Mouse (Mus musculus) lung, adult 18-20 months (tissue): ENCODE measurements around the gene Aplnr.
A peak's percentile ranks its signal among the peaks of the same experiment; 100 is the strongest.

Experiments used
- DNase-seq, 2 experiments: peaks; one replicate each; pipeline ENCODE4 v3.0.0; 2022; ENCODE audit warnings: mixed read lengths in 2 of 2

Gene Aplnr

DNA sequence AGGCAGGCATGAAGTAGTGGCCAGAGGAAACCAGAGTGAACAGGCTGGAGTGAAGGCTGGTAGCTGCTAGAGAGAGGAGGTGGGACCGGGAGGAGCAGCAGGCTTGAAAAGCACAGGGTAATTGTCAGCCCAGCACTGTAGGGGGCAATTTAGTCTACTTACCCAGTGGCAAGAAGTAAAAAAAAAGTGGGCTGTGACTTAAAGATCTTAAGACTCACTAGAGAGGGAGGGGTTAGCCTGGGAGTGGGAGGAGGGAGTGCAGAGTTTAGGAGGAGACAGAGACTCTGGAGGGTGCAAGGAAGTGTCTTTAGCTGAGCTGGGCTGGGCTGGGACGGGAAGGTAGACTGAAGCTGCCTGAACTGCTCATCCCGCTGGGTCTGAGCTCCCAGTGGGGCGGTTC, at the start of gene Aplnr:
TSS of gene Aplnr (plus strand) at position 137 of the 400 bp plus-strand sequence.
- peak; percentile 23 to 46 for DNase-seq

DNA sequence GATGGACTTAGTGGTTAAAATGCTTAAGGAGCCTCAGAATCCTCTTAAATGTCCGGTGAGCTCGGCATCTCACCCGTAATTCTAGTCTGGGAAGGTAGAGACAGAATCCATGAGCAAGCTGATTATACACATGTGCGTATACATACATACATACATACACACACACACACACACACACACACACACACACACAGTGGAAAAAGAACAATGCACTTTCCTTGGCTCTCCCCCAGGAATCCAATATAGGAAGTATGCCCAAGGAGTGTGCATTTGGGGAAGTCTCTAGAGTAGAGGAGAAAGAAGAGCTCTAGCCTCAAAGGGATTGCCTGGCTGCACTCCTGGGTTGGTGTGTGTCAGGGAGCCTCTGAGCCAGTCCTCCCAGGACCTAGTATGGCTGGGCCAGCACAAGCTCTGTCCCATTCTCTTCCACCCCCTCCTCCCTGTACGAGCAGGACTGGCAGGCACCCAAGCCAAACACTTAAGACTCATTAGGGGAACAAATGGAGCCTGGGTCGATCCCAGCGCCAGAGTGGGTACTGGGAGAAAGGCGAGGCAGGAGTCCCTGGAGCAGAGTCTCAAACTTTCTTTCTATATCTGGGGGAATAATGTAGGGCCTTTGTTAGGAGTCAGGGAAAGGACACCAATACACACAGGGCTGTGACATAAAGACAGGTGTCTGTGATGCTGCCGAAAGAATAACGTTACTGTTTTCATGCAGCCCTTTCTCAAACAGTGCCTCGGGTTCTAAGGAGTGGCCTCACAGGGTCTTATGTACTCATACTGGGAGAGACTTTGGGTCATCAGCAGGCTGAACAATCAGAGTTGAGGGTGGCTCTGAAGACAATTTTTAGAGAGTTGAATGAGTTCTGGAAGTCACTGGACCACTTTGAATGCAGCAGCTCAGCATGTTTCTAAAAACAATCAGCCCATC, 47.0 kb upstream of the Aplnr start:
- DNase-seq, result peak; percentile 91 to 94

DNA sequence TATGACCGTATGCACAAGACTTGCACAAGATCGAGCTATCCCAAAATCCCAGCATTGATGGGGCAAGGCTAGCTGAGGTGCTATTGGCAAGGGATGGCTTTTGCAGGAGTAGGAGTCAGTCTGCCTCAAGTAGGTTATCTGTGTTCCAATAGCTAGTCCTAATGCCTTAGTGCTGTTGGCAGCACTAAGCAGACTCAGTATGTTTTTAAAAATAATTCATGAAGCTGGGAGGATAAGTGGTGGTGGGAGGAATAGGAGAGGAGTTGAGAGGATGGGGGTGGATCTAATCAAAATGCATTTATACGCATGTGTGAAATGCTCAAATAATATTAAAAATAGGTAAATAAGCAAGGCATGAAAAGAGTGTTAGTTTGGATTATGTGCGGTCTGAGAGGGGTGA, 44.7 kb upstream of the Aplnr start:
- no peak for DNase-seq

DNA sequence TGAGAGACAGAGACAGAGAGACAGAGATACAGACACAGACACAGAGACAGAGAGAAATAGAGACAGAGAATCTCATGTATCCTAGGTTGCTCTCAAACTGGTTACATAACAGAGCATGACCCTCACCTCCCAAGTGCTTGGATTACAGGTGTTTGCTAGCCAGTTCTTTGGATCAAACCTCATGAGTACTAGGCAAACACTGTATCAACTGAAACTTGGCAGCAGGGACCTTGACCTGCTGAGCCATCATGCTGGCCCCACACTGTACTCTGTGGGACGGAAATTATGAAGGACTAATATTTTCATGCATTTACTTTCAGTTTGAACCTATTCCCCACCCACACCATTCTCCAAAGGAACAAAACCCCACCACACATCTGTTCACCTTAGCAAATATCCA, 42.6 kb upstream of the Aplnr start:
- DNase-seq, result peak; percentile 64 to 82

DNA sequence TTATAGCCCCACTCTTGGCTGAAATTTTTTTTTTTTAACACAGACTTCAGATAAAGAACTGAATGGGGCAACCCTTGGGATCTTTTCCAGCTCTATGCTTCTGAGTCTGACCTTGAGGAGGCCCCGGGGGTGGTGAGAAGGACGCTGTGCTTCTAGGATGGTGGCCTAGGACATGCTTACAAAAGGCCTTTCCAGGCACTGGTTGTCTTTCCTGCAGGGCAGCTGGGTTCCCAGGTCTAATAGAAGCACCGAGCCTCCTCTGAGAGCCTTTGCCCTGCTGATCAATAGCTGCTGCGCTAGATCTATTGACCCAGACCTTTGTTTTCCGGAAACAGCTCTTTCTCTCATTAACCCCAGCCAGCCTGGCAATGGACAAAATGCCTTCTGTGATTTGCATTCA, 40.1 kb upstream of the Aplnr start:
- DNase-seq, result peak in 1 of 2 experiments; percentile 9

DNA sequence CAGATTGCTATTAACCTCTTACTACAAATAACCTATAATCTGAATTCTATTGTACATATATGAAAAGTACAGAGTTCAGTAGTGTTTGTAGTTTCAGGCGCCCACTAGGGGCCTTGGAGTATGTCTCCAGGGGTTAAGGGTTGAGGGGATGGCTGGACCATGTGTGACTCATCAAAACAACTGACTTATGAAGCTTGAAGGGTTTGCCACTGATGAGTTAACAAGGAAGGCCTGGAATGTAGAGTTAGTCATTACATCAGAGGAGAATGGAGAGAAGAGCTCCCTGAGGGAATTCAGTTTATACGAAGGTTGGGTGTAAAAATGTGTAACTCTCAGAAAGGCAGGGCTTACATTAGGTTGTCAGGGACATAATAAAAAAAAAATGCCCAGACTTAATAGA, 38.0 kb upstream of the Aplnr start:
- DNase-seq, result no peak

DNA sequence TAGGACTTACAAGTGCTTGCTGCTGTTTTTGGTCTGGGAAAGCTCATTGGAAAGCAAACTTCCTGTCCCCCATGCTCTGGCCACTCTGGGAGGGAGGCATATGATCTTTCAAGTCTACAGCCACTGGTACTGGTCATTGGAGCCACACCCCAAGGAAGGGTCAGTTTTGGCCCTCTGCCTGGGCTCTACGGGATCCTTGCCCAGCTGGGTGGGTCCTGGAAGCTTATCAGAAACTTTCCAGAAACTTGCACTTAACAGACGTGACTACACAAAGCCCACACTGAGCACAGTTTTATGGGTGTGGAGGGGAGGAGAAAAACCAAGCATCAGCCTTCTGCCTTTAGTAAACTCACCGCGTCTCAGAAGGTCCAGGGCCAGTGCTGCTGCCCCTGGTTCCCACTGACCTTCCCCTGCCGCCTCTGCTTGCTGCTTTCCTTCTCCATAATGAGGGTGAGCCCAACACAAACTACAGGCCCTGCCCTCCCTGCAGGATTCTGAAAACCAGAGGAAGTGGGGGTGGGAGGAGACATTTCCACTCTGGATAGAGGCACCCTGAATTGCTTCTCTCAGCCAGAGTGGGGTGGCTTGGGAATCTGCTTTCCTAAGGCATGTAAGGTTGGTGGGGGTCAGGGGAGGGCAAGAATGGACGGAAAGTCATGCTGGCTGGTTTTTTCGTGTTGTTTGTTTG, 37.1 kb upstream of the Aplnr start:
- DNase-seq, result peak; percentile 93 to 95

DNA sequence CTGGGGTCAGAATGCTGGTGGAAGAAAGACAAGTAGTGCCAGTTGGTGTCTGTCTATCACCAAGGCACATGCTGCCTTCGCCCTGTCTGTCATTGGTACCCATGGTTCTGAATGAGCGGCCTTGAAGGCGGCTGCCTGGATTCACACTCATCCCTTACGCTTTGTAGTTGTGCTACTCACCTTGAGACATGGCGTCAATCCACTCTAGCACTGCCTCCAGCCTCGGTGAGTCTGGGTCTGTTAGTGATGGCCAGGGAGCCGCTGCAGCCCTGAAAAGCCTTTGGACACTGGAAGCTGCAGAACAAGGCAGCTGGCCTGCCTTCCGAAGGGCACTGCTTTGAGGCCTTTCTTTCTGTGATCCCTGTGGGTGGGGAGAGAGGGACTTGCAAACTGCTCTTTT, 32.8 kb upstream of the Aplnr start:
- DNase-seq, result no peak

DNA sequence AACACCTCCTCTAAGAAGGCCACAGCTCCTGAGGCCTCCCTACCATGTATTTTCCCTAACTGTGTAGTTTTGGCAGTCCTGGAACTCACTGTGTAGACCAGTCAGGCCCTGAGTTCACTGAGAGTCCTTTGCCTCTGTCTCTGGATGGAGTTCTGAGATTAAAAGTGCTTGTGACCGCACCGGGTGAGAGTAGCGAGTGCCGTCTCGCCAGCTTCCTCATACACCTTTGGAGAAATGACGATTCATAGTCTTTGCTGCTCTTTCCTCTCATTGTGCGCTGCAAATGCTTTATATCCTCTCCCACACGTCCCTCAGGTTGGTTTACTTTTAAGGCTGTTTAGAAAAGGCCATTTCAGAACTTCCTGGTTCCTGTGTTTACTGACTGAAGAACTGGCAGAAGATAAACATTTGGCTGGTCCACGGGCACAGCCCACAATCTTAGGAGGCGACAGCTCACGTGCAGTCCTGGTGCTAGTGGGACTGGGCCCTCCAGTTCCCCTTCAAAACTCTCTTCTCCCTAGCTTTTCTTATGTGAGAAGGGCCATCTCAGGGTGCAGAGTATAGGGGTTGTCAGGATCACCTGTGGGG, 30.5 kb upstream of the Aplnr start:
- peak; percentile 74 to 85 for DNase-seq

DNA sequence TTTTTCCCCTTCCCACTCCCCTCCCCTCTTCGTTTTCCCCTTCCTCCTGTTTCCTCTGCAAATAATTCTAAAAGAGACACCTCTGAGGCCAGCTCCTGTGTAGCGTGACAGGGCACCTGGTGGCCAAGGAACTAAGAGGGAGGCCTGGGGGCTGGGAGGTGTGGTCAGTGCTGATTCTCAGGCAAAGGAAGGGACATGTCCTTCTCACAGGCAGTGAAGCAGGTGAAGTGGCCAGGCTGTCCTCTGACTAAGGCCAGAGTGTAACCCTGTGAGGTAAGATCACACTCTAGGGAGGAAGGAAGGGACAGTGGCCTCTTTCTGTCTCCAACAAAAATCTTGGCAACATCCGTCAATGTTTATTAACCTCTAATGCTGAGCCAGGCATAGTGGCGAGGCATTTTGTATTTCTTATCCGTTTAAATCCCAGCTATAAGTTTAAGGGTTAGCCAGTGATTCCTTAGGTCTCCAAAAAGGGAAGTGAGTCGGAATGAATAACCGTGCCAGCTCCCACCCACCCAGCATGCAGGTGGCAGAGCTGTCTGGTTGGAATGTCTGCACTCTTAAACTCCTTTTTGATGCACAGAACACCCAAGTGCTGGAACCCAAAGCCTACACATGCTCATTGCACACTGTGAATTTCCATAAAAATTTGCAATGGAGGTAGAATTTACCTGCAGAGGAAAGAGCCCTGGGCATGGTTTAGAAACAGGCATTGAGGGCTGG, 29.8 kb upstream of the Aplnr start:
- peak in 1 of 2 experiments; percentile 48 for DNase-seq

DNA sequence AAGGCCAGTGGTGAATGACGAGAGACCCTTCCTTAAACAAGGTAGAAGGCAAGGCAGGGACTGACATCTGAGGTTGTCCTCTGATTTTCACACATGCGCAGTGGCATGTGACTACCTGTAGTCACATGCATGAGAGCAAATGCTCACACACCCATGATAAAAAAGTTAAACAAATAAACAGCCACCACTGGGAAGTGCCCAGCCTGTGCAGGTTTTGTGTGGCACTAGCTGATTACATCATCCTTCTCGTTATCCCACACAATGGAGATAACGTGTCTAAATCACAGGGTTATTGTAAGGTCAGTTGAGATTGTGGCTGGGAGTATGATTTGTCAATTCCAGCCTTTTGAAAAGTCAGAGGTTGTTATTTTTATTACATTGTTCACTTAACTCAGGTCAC, 29.1 kb upstream of the Aplnr start:
- peak; percentile 20 to 68 for DNase-seq

DNA sequence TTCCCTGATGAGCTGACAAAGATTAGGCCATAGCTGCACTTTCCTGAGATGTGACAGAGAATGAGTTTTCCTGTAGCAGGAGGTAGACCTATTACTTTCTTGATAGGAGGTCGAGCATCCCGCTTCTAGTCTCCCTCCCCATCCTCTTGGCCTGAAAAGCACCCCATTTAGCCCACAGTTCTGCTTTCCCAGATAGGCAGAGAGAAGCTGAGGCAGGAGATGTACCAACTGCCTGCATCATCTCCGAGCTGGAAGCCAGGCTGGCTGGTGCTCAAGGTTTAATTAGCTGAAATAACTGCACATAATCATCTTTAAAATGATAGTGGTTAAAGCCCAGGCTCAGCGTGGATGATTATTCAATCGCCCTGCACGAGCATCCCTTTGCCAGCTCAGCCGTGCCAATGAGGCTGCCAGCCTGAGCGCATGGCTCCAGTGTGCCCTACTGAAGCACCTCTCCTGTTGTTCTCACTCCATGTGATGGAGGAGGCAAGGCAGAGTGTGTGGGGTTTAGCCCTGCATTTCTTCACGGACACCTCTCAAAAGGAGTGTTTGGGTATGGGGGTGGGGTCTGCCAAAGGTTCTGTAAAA, 25.6 kb upstream of the Aplnr start:
- no peak for DNase-seq

DNA sequence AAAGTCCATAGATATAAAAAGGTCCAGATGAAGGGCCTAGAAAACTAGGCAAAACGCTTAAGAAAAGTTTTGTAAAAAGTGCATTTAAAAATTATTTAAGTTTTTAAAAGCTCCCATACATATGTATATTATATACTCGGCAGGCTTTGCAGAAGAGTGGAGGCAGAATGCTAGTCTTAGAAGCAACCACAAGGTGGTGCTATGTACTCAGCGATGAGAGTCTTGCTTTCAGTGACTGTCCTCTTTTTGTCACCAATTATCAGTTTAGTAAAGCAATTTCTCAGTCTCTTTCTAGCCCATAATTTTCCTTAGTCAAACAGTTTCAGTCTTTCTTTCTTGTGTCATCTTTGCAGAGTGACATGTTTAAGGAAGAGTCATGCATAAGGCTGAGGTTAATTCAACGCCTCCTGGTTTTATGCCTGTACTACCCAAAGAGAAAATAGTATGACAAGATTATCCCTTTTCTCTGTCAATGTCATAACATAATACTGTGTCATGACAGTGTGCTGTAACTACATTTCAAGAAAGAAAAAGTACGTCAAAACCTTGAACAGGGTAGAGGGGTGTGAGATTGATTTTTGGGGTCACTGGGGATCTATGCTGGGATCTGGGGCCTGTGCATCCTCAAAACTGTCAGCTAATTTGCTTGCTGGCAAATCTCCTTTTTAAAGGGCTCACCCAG, 12.7 kb upstream of the Aplnr start:
- peak in 1 of 2 experiments; percentile 40 for DNase-seq

DNA sequence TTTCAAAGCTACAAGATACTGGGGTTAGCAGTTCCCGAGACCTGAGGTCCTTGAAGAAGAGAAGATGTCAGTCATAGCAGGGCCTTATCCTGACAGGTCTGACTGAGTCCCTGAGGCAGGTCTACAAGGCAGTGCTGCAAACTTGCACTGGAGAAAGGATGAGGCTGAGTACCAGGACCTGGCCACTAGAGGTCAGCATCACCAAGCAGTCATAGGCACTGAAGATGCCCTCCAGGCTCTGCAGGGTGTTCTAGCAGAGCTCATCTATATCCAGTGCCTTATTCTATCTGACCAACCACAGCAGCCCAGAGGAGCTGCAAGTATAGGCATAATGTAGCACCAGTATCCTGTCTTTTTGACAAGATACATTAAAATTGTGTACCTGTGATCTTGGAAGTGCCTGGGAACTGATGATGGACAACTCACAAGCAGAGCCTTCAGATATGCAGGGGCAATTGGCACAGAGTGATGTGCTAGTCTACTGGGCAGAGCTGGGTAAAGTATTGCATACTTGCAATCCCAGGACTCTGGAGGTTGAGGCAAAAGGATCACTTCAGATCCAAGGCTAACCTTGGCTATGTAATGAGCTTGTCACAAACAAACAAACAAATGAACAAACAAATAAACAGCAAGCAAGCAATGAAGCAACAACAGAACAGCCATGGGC, 12.0 kb upstream of the Aplnr start:
- DNase-seq, result peak; percentile 60 to 70

DNA sequence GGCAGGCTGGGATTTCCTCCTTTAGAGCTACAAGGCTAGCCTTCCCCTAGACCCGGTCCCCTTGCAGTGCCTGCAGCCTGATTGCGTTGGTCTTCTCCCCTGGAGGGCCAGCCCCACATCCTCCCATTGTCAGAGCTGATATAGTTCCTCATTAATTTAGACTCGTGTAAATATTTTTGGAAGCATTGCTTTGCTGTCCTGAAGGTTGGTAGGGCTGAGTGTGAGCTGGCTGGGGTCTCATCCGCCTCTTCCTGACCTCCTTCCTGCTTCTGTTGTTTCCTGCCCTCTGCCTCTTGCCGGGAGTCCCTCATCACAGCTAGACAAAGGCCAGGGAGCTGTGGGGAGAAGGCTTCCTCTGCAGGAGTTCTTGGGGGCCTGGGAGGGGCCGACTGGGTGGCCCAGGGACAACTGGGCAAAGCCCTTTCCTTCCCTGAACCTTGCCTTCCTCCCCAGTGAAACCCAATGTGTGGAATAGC, 6.5 kb upstream of the Aplnr start:
- DNase-seq, result peak; percentile 62 to 72

DNA sequence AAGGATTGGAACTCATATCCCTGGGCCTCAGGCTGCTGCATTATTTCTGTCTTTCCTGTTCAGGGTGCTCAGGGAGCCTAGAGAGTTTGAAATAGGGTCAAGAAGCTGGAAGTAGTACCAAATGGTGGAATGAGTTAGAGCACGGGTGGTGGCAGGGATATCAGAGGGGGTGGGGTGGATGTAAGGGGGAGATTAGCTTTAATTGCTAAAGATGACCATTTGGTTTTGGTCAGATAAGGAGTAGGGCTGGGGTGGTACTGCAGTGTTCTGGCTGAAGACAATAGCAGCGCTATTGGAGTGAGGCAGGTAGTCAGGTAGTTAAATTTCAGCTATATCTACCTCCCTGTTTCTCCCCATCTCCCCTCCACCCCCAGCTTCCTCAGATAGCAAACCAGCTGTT, 4.8 kb upstream of the Aplnr start:
- DNase-seq, result no peak

DNA sequence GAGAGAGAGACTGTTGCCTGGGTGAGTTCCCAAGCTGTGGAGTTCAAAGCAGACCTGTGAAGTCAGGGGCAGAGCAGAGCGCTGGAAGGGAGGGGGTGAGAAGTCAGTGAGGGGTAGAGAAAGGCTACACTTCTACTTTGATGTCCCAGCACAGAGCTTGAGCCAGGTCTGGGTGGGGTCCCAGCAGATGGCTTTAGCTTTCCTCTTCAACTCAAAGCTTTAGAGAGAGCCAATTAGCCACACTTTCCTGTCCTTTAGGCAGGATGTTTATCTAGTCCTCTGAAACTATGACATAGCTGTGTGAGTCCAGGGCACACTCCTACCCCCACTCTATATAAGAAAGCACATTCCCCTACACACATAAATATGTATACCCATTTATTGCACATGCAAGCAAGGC, 4.3 kb upstream of the Aplnr start:
- DNase-seq, result peak in 1 of 2 experiments; percentile 36

DNA sequence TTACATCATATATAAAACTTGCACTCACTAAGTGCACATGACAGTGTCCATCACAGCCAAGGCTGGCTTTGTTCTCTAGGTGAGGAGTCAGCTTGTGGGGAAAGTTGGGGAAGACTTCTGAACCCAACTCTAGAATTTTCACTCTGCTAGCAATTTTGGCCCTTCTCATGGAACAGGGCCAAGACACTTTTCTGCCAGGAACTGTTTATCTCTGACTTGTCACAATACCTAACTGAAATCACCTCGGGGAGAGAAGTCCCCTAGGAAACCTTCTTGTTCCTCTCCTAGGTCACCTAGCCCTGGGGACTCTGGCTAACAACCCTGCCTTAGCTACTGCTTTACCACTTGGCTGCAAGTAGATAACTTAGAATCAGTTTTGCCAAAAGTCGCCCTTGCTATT, 3.8 kb upstream of the Aplnr start:
- no peak for DNase-seq

DNA sequence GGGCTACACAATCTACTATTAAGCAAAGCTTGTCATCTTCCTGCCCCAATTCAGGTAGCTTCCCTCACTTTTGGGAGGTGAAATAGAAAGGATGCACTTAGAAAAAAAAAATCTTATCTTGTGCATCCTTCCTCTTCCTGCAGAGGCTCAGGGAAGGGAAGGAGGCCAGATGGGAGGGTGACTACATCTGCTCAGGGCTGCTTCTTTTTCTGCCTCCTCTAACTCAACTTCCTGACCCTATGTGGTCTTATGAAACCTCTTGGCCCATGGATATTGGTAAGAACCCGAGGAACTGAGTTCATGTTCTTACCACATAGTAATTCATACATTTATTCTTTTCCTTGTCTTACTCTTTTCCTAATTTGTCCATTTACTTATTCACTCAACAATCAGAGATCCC, 926 bp upstream of the Aplnr start:
- DNase-seq, result no peak

DNA sequence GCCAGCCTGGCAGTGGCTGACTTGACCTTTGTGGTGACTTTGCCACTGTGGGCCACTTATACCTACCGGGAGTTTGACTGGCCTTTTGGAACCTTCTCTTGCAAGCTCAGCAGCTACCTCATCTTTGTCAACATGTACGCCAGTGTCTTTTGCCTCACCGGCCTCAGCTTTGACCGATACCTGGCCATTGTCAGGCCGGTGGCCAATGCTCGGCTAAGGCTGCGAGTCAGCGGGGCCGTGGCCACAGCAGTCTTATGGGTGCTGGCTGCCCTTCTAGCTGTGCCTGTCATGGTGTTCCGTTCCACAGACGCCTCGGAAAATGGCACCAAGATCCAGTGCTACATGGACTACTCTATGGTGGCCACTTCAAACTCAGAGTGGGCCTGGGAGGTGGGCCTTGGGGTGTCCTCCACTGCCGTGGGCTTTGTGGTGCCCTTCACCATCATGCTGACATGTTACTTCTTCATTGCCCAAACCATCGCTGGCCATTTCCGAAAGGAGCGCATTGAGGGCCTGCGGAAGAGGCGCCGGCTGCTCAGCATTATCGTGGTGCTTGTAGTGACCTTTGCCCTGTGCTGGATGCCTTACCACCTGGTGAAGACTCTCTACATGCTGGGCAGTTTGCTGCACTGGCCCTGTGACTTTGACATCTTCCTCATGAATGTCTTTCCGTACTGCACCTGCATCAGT, 951 bp downstream of the Aplnr start:
- DNase-seq, result no peak
